Mouse (Mus musculus) kidney, postnatal 0 days (tissue): Measurements from ENCODE around the gene Mrps35. TPM values are rescaled to one million over a fixed set of nuclear protein-coding genes. Genes with fewer than 3 reads are reported as not detected.
A peak's percentile ranks its signal among the peaks of the same experiment; 100 is the strongest.

Experiments used
- ATAC-seq: fragments of 200-750 bp; cut with Nextera tagmentation; replicated peaks from 2 replicates; pipeline ENCODE4 v1.8.0; 2017; ENCODE audit warnings: low read depth, moderate number of reproducible peaks, moderate TSS enrichment, moderate library complexity; ENCODE audit not compliant: low FRiP score
- DNase-seq: peaks from one replicate; pipeline ENCODE4 v3.0.0-alpha.2; 2016; ENCODE audit warnings: low spot score
- H3K27ac ChIP-seq: fragments of 300-500 bp; sonication (generic); 2 replicates; pipeline ENCODE4 v1.5.1; 2014; ENCODE audit warnings: mild to moderate bottlenecking
- H3K27me3 ChIP-seq: fragments of 300-500 bp; sonication (generic); 2 replicates; pipeline ENCODE4 v1.6.1; 2014; ENCODE audit warnings: low read length, mixed read lengths; ENCODE audit not compliant: insufficient read depth
- H3K36me3 ChIP-seq: fragments of 300-500 bp; sonication (generic); 2 replicates; pipeline ENCODE4 v1.6.1; 2014; ENCODE audit warnings: low read length, mixed read lengths; ENCODE audit not compliant: insufficient read depth
- H3K4me1 ChIP-seq: fragments of 300-500 bp; sonication (generic); replicated peaks from 2 replicates; pipeline ENCODE4 v1.6.1; 2014; ENCODE audit warnings: antibody characterized with exemption, low read length, mixed read lengths; ENCODE audit not compliant: insufficient read depth
- H3K4me2 ChIP-seq: fragments of 300-500 bp; sonication (generic); 2 replicates; pipeline ENCODE4 v1.6.1; 2014; ENCODE audit warnings: mild to moderate bottlenecking, low read length, moderate library complexity, mixed read lengths
- H3K4me3 ChIP-seq: fragments of 300-500 bp; sonication (generic); replicated peaks from 2 replicates; pipeline ENCODE4 v1.5.1; 2014; ENCODE audit warnings: low read depth, low read length
- H3K9ac ChIP-seq: fragments of 300-500 bp; sonication (generic); 2 replicates; pipeline ENCODE4 v1.6.1; 2014; ENCODE audit warnings: low read depth, low read length
- H3K9me3 ChIP-seq: fragments of 300-500 bp; sonication (generic); replicated peaks from 2 replicates; pipeline ENCODE4 v1.6.1; 2016; ENCODE audit warnings: low read length, inconsistent platforms, mixed read lengths
- CTCF ChIP-seq: IDR thresholded peaks from 2 replicates; pipeline ENCODE4 v1.5.1; 2016; ENCODE audit warnings: antibody characterized with exemption, low read depth, mild to moderate bottlenecking, moderate library complexity
- WGBS: fragments of 180-500 bp; shearing (Covaris S2); extraction: QIAGEN DNeasy Blood & Tissue Kit; methylation state at CpG from one replicate; pipeline ENCODE4 v1.1.7; 2014; 5-methylcytosine and 5-hydroxymethylcytosine counted together
- polyA plus RNA-seq: library from polyadenylated mRNA; unstranded; fragments of >200 nt; fragmentation: Nextera tagmentation; extraction: Ambion mirVana; gene quantifications from 2 replicates; pipeline ENCODE4 v1.2.1, GENCODE M21; 2015

Mrps35 gene
- polyA plus RNA-seq, 1 experiment from 2014 or later, result 139 TPM

DNA sequence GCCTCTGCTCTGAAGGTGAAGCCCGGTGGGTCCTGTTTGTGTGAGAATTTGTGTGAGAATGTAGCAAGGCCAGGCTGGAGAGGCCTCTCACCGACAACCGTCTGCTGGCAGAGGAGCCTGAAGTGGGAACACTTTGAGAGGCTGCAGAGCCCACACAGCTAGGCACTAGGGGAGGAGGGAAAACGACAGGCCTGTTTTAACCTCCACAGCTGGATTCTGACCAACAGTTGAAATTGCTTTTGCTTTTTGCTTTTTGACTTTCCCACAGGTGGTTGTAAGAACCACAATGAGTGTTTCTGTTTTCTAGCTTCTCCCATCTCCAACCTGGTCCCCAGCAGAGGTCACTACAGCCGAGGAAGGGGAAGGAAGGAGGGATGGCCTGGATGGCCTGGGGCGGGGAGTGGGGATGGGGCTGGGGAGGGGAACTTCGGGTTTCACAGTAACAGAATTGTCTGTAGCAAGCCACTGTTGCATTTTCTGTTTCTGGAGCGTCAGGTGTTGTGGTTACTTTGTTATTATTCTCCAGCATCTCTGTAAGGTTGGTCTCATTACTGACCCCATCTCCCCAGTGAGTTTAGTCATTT lies 54.9 kb downstream of the Mrps35 start:
- peak; percentile 23; the same call in 1 of the 2 replicates for TF ChIP-seq CTCF
- peaks cover 3% of the 10 kb centered on the region for H3K4me1 ChIP-seq
- WGBS, result 71% methylated on average over 8 of the region's 8 CpGs
- H3K36me3 ChIP-seq, result 0 out of 2 replicates have a peak, but pooled peaks cover 4% of the 10 kb centered on the region
- no peak for ATAC-seq
- no peaks in the 10 kb centered on the region for H3K9me3 ChIP-seq
- no peak for DNase-seq
- H3K4me2 ChIP-seq, result no peak overlapping the region
- no peak overlapping the region for H3K27ac ChIP-seq
- H3K27me3 ChIP-seq, result no peaks in the 10 kb centered on the region
- no peak overlapping the region for H3K9ac ChIP-seq
- no peak overlapping the region for H3K4me3 ChIP-seq

DNA sequence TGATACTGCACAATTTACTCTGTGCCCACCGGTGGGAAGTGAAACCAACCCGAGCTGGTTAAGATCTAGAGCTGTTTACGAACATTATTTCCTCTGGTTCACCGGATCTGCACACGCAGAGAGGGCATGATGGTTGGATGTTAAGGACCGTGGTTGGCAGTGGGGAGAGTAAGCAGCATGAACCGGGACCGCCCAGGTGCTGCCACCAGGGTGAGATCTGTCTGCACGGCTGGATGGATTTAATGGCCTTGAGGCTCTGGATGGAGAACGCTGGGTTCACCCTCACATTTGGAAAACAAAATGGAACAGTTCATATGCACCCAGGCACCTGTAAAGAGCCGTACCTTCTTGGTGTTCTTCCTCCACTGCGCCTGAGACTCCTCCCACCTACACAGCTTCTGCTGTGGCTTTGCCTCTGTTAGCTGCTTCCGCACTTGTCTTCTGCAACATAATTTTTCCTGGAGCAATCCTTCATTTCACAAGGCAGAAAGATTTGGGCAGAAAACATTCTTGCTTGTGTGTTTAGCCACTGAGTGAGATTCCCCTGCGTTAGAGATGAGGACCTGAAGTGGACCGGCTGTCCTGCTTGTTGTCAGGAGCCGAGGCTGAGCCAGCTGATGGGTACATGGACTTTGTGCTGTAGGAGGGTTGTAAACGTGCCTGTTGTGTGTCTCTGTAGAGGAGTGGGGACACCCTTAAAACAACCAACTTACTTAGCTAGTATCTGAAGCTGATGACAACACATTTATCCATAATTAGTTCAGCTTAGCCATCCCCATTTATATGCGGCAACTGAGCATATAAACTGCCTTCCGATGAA lies 57.1 kb downstream of the Mrps35 start:
- peak overlapping the region; percentile 31 for H3K4me2 ChIP-seq
- peak; percentile 24; the same call in 1 of the 2 replicates for TF ChIP-seq CTCF
- H3K4me1 ChIP-seq, result no peaks in the 10 kb centered on the region; the same call in 1 of the 2 replicates
- 0 out of 2 replicates have a peak overlapping the region, but pooled peaks have one; percentile 7 for H3K4me3 ChIP-seq
- peak; percentile 79; the same call in 1 of the 2 replicates for ATAC-seq
- H3K36me3 ChIP-seq, result 0 out of 2 replicates have a peak, but pooled peaks cover 4% of the 10 kb centered on the region
- no peaks in the 10 kb centered on the region for H3K9me3 ChIP-seq
- no peaks in the 10 kb centered on the region for H3K27me3 ChIP-seq
- DNase-seq, result peak; percentile 64
- 41% methylated on average over 19 of the region's 19 CpGs for WGBS
- no peak overlapping the region for H3K9ac ChIP-seq
- 0 out of 2 replicates have a peak overlapping the region, but pooled peaks have one; percentile 14 for H3K27ac ChIP-seq

DNA sequence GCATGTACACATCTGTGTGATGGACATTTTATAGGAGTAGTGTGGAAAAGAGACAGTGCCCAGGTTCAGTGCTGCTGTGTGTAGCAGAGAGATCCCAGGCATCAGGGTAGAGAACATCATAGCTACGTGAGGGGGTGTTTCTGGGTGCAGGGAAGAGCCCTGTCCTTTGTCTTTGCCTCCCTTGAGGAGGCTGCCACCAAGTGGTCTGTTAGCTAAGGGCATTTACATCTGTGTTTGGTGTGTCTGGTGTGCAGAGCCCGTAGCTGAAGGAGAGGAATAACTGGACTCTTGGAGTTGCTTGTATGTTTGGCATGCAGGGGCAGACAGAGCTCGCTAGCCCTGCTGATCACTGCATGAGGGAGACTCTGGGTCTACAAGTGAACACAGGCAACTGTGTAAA lies 59.7 kb downstream of the Mrps35 start:
- Histone ChIP-seq H3K4me1 (no peaks in the 10 kb centered on the region; the same call in 1 of the 2 replicates), H3K9me3 (no peaks in the 10 kb centered on the region), H3K27me3 (no peaks in the 10 kb centered on the region), H3K4me3 (no peak overlapping the region), H3K36me3 (peaks cover 6% of the 10 kb centered on the region; the same call in 1 of the 2 replicates), H3K4me2 (no peak overlapping the region), H3K27ac (no peak overlapping the region), H3K9ac (no peak overlapping the region)
- ATAC-seq (no peak), DNase-seq (no peak)
- peak; percentile 35; the same call in 1 of the 2 replicates for TF ChIP-seq CTCF
- WGBS, result 92% methylated on average over 3 of the region's 3 CpGs

GRCm38 (mm10) chr6:147105529-147105928 lies 63.0 kb downstream of the Mrps35 start:
- no peak overlapping the region for H3K9ac ChIP-seq
- peaks cover 28% of the 10 kb centered on the region; the same call in 1 of the 2 replicates for H3K36me3 ChIP-seq
- no peak overlapping the region for H3K4me3 ChIP-seq
- no peak for TF ChIP-seq CTCF
- no peaks in the 10 kb centered on the region for H3K9me3 ChIP-seq
- no peaks in the 10 kb centered on the region for H3K4me1 ChIP-seq
- no peaks in the 10 kb centered on the region for H3K27me3 ChIP-seq
- no peak for ATAC-seq
- H3K4me2 ChIP-seq, result no peak overlapping the region
- DNase-seq, result no peak
- WGBS, result 100% methylated on average over 1 of the region's 1 CpGs
- H3K27ac ChIP-seq, result no peak overlapping the region

- no peaks in the 10 kb centered on the region for H3K4me1 ChIP-seq
- H3K27ac ChIP-seq, result no peak overlapping the region
- H3K36me3 ChIP-seq, result peaks cover 25% of the 10 kb centered on the region; the same call in 1 of the 2 replicates
- WGBS, result 79% methylated on average over 6 of the region's 6 CpGs
- no peaks in the 10 kb centered on the region for H3K9me3 ChIP-seq
- no peak overlapping the region for H3K4me2 ChIP-seq
- TF ChIP-seq CTCF, result no peak
- peak; percentile 49; the same call in 1 of the 2 replicates for ATAC-seq
- no peaks in the 10 kb centered on the region for H3K27me3 ChIP-seq
- no peak overlapping the region for H3K4me3 ChIP-seq
- H3K9ac ChIP-seq, result no peak overlapping the region
- DNase-seq, result no peak
These were observed 64.2 kb downstream of the Mrps35 start for GRCm38 (mm10) chr6:147106716-147107115.

DNA sequence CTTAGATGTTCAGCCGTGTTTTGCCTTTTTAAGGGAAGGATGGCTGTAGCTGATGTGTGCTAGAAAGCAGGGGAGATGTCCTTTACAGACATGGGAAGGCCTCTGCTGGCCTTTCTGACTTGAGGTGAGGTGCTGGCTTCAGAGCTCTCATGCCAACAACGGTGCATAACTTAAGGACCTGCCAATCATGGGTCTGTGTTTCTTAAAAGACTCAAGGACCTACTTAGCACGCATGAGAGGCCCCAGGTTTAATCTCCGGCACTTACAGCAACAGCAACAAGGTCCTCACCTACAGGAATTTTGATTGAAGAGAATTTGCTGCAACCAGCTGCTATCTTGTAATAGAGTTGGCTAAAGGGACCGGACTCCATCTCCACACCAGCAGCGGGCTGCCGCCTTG lies 66.7 kb downstream of the Mrps35 start:
- DNase-seq, result no peak

More for the DNA sequence above, 66.7 kb downstream of the Mrps35 start:
- no peaks in the 10 kb centered on the region for H3K27me3 ChIP-seq
- H3K9me3 ChIP-seq, result no peaks in the 10 kb centered on the region
- 88% methylated on average over 7 of the region's 7 CpGs for WGBS
- H3K4me1 ChIP-seq, result no peaks in the 10 kb centered on the region
- ATAC-seq, result no peak
- H3K27ac ChIP-seq, result no peak overlapping the region
- H3K9ac ChIP-seq, result no peak overlapping the region
- H3K4me3 ChIP-seq, result no peak overlapping the region
- H3K4me2 ChIP-seq, result no peak overlapping the region
- TF ChIP-seq CTCF, result no peak
- H3K36me3 ChIP-seq, result peaks cover 24% of the 10 kb centered on the region; the same call in 1 of the 2 replicates
